Mouse (Mus musculus): ENCODE results near the gene Igfals. TPM values are rescaled to one million over a fixed set of nuclear protein-coding genes. Genes with fewer than 3 reads are reported as not detected.

The Igfals gene
- polyA plus RNA-seq, 1 experiment: 3.0 TPM

DNA sequence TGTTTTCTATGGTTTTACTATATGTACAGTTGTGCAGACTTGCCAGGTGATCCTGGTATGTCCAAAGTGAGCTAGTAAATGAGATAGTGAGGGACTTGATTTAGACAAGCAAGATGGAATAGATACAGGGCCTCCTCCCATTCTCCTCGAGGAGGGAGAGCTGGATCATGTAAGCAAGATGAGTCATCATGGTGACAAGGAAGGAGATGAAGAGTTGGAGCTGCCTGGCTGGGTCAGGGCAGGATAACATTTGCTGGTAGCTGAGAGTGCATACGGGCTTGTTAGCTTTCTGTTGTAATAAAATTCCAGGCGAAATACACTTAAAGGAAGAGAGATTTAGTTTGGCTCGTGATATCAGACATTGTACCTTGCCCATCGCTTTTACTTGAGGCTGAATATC, 25.5 kb upstream of the Igfals start:
- H3K9ac ChIP-seq (ENCODE audit: low read depth, poor library complexity, severe bottlenecking): no peak overlapping the region
- H3K4me1 ChIP-seq (ENCODE audit: control insufficient read depth, insufficient read depth, low read length): no peaks in the 10 kb centered on the region
- H3K27me3 ChIP-seq (ENCODE audit: control insufficient read depth, insufficient read depth, low read length, poor library complexity, severe bottlenecking): no peaks in the 10 kb centered on the region
- no peak overlapping the region for H3K27ac ChIP-seq (ENCODE audit: insufficient read depth, low read length)
- no peaks in the 10 kb centered on the region for H3K36me3 ChIP-seq (ENCODE audit: control insufficient read depth, insufficient read depth, low read length, poor library complexity, severe bottlenecking)
- no peak overlapping the region for H3K4me3 ChIP-seq (ENCODE audit: low read depth, low read length)
- H3K9me3 ChIP-seq (replicated peaks; ENCODE audit: control insufficient read depth, insufficient read depth, low read length, poor library complexity, severe bottlenecking): no peaks in the 10 kb centered on the region
- TF ChIP-seq EP300 (IDR thresholded peaks at IDR 0.05; ENCODE audit: insufficient read depth, low read depth, low read length) (no peak), CTCF (IDR thresholded peaks at IDR 0.05; ENCODE audit: low read depth, low read length) (no peak), POLR2A (IDR thresholded peaks at IDR 0.05; ENCODE audit: insufficient read depth, low read length) (no peak)

DNA sequence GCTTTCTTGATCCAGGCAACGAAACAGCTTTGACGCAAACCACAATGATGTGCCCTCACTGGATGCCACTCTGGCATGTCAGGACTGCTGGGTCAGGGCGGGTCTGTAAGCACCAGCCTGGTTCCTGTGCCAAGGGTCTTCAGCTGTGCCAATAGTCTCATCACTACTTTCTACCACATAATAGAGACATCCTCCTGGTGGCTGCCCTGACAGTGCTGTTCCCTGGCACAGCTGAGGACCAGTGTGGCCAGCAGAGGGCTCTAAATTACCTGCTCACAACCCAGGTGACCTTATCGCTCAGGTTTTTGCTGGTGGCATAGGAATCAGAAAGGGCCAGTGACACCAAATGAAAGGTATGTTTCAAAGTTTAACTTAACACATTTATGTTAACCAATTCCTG, 24.7 kb upstream of the Igfals start:
- Histone ChIP-seq H3K9me3 (replicated peaks; ENCODE audit: control insufficient read depth, insufficient read depth, low read length, poor library complexity, severe bottlenecking) (no peaks in the 10 kb centered on the region), H3K4me3 (ENCODE audit: low read depth, low read length) (no peak overlapping the region), H3K36me3 (ENCODE audit: control insufficient read depth, insufficient read depth, low read length, poor library complexity, severe bottlenecking) (no peaks in the 10 kb centered on the region), H3K9ac (ENCODE audit: low read depth, poor library complexity, severe bottlenecking) (no peak overlapping the region), H3K4me1 (ENCODE audit: control insufficient read depth, insufficient read depth, low read length) (no peaks in the 10 kb centered on the region), H3K27me3 (ENCODE audit: control insufficient read depth, insufficient read depth, low read length, poor library complexity, severe bottlenecking) (no peaks in the 10 kb centered on the region), H3K27ac (ENCODE audit: insufficient read depth, low read length) (no peak overlapping the region)
- TF ChIP-seq CTCF (IDR thresholded peaks at IDR 0.05; ENCODE audit: low read depth, low read length): peak; percentile 73
- no peak for TF ChIP-seq EP300 (IDR thresholded peaks at IDR 0.05; ENCODE audit: insufficient read depth, low read depth, low read length)

DNA sequence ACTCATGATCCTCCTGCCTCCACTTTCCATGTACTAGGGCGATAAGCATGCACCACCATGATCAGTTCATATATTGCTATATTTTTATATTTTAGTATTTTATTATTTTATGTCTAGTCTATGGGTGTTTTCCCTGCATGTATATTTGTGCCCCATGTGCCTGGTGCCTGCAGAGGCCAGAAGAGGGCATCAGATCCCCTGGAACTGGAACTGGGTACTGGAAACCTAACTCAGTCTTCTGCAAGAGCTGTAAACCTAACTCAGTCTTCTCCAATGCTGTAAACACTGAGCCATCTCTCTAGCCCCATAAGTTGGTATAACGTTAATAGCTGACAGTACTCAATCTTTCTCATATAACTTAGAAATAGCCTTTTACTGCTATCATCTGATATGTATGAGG, 23.2 kb upstream of the Igfals start:
- no peak overlapping the region for H3K27ac ChIP-seq (ENCODE audit: insufficient read depth, low read length)
- no peaks in the 10 kb centered on the region for H3K27me3 ChIP-seq (ENCODE audit: control insufficient read depth, insufficient read depth, low read length, poor library complexity, severe bottlenecking)
- H3K4me1 ChIP-seq (ENCODE audit: control insufficient read depth, insufficient read depth, low read length): no peaks in the 10 kb centered on the region

DNA sequence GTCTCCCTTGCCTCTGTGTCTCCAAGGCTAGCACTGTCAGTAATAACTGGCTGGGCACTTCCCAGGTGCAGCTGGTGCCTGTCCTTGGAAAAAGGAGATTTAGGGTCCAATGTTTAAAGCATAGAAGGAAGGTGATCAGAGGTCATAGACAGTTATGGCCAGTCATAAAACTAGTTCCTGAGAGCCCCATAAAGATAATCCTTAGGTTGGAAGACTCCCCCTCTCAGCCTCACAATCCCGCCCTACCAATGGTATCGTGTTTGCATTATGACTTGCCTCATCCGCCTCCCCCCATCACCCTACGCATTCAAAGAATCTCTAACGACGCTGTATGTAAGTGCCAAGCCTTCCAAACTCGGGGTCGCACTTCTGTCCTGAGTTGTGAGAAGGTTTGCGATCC, 21.3 kb upstream of the Igfals start:
- Histone ChIP-seq H3K36me3 (ENCODE audit: control insufficient read depth, insufficient read depth, low read length, poor library complexity, severe bottlenecking) (no peaks in the 10 kb centered on the region), H3K27ac (ENCODE audit: insufficient read depth, low read length) (no peak overlapping the region), H3K27me3 (ENCODE audit: control insufficient read depth, insufficient read depth, low read length, poor library complexity, severe bottlenecking) (no peaks in the 10 kb centered on the region), H3K9ac (ENCODE audit: low read depth, poor library complexity, severe bottlenecking) (no peak overlapping the region), H3K4me1 (ENCODE audit: control insufficient read depth, insufficient read depth, low read length) (peaks cover 2% of the 10 kb centered on the region), H3K4me3 (ENCODE audit: low read depth, low read length) (no peak overlapping the region), H3K9me3 (replicated peaks; ENCODE audit: control insufficient read depth, insufficient read depth, low read length, poor library complexity, severe bottlenecking) (no peaks in the 10 kb centered on the region)
- TF ChIP-seq EP300 (IDR thresholded peaks at IDR 0.05; ENCODE audit: insufficient read depth, low read depth, low read length) (no peak), POLR2A (IDR thresholded peaks at IDR 0.05; ENCODE audit: insufficient read depth, low read length) (no peak), CTCF (IDR thresholded peaks at IDR 0.05; ENCODE audit: low read depth, low read length) (no peak)

More for the DNA sequence above, 23.2 kb upstream of the Igfals start:
- TF ChIP-seq EP300 (IDR thresholded peaks at IDR 0.05; ENCODE audit: insufficient read depth, low read depth, low read length) (no peak), CTCF (IDR thresholded peaks at IDR 0.05; ENCODE audit: low read depth, low read length) (peak; percentile 39)
- no peak overlapping the region for H3K9ac ChIP-seq (ENCODE audit: low read depth, poor library complexity, severe bottlenecking)
- no peak overlapping the region for H3K4me3 ChIP-seq (ENCODE audit: low read depth, low read length)
- no peaks in the 10 kb centered on the region for H3K36me3 ChIP-seq (ENCODE audit: control insufficient read depth, insufficient read depth, low read length, poor library complexity, severe bottlenecking)
- no peaks in the 10 kb centered on the region for H3K9me3 ChIP-seq (replicated peaks; ENCODE audit: control insufficient read depth, insufficient read depth, low read length, poor library complexity, severe bottlenecking)

DNA sequence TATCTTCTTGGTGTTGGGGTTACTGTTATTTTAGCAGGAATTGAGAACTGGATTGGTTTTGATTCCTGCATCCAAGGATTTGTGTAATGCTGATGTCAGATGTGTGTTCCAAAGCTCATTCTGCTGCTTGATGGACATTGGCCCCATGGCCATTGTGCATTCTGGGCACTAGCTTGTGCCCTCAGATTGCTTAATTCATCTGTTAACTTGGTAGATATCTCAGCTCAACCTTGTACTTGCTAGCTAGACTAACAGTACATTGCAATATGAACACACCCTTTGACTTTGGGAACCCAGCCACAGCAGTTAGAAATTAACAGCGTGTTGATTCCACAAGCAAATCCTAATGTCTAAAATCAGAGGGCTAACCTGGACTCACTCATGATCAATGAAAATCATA, 18.4 kb upstream of the Igfals start:
- Histone ChIP-seq H3K27ac (ENCODE audit: insufficient read depth, low read length) (no peak overlapping the region), H3K4me3 (ENCODE audit: low read depth, low read length) (no peak overlapping the region), H3K36me3 (ENCODE audit: control insufficient read depth, insufficient read depth, low read length, poor library complexity, severe bottlenecking) (no peaks in the 10 kb centered on the region), H3K27me3 (ENCODE audit: control insufficient read depth, insufficient read depth, low read length, poor library complexity, severe bottlenecking) (no peaks in the 10 kb centered on the region), H3K9me3 (replicated peaks; ENCODE audit: control insufficient read depth, insufficient read depth, low read length, poor library complexity, severe bottlenecking) (no peaks in the 10 kb centered on the region), H3K9ac (ENCODE audit: low read depth, poor library complexity, severe bottlenecking) (no peak overlapping the region), H3K4me1 (ENCODE audit: control insufficient read depth, insufficient read depth, low read length) (peaks cover 2% of the 10 kb centered on the region)
- TF ChIP-seq POLR2A (IDR thresholded peaks at IDR 0.05; ENCODE audit: insufficient read depth, low read length) (no peak), EP300 (IDR thresholded peaks at IDR 0.05; ENCODE audit: insufficient read depth, low read depth, low read length) (no peak), CTCF (IDR thresholded peaks at IDR 0.05; ENCODE audit: low read depth, low read length) (no peak)

DNA sequence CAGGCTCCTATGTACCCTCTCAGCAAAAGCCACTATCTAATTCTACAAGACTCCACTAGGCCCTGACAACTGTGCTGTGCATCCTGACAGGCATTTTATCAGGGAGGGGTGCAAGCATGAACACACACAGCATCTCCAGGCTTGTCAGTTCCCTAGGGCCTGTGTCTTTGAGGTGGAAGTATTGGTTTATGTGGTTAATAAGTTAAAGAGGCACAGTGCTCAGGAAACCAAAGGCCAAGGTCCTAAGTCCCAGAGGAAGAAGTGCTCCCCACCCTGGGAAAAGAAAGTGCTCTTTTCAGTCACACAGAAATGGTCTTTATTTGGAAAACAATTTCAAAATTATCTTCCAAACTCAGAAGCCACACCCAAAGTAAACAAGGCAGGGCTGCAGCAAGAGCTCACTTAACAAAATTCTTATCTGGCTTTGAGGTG, 17.2 kb upstream of the Igfals start:
- H3K27ac ChIP-seq (ENCODE audit: insufficient read depth, low read length): no peak overlapping the region
- no peaks in the 10 kb centered on the region for H3K27me3 ChIP-seq (ENCODE audit: control insufficient read depth, insufficient read depth, low read length, poor library complexity, severe bottlenecking)
- no peaks in the 10 kb centered on the region for H3K36me3 ChIP-seq (ENCODE audit: control insufficient read depth, insufficient read depth, low read length, poor library complexity, severe bottlenecking)
- peaks cover 2% of the 10 kb centered on the region for H3K4me1 ChIP-seq (ENCODE audit: control insufficient read depth, insufficient read depth, low read length)
- H3K9me3 ChIP-seq (replicated peaks; ENCODE audit: control insufficient read depth, insufficient read depth, low read length, poor library complexity, severe bottlenecking): no peaks in the 10 kb centered on the region
- no peak overlapping the region for H3K4me3 ChIP-seq (ENCODE audit: low read depth, low read length)
- 0 out of 2 replicates have a peak overlapping the region, but pooled peaks have one; percentile 23 for H3K9ac ChIP-seq (ENCODE audit: low read depth, poor library complexity, severe bottlenecking)
- TF ChIP-seq CTCF (IDR thresholded peaks at IDR 0.05; ENCODE audit: low read depth, low read length) (no peak), POLR2A (IDR thresholded peaks at IDR 0.05; ENCODE audit: insufficient read depth, low read length) (no peak), EP300 (IDR thresholded peaks at IDR 0.05; ENCODE audit: insufficient read depth, low read depth, low read length) (no peak)
